Mouse (Mus musculus) retina, embryonic 14.5 days (tissue): ENCODE measurements around the gene Gdpgp1.
A peak's percentile ranks its signal among the peaks of the same experiment; 100 is the strongest.

Experiments used
- DNase-seq: peaks from one replicate; pipeline ENCODE4 v3.0.0-alpha.2; 2015; ENCODE audit warnings: low spot score

The Gdpgp1 gene

GRCm38 (mm10) chr7:80232489-80233029 lies at the start of gene Gdpgp1, which contains the start of gene Cib1:
Gene Gdpgp1, plus strand, starts transcription at chr7:80232865.
Gene Cib1, minus strand, starts transcription at chr7:80232813.
- DNase-seq = peak; percentile 98

- DNase-seq = no peak
These were observed 49.2 kb upstream of the Gdpgp1 start for GRCm38 (mm10) chr7:80183466-80183865.

GRCm38 (mm10) chr7:80183969-80184368 lies 48.7 kb upstream of the Gdpgp1 start:
- DNase-seq = no peak

- DNase-seq = no peak
These were observed 48.1 kb upstream of the Gdpgp1 start for GRCm38 (mm10) chr7:80184551-80184950.

- DNase-seq = no peak
These were observed 47.7 kb upstream of the Gdpgp1 start for GRCm38 (mm10) chr7:80184968-80185367.

- no peak for DNase-seq
These were observed 46.6 kb upstream of the Gdpgp1 start for GRCm38 (mm10) chr7:80186021-80186420.

- peak; percentile 93 for DNase-seq
These were observed 46.0 kb upstream of the Gdpgp1 start, which contains the start of gene Sema4b for GRCm38 (mm10) chr7:80186531-80187296. Gene Sema4b, plus strand, starts transcription at chr7:80186841.

GRCm38 (mm10) chr7:80187501-80187900 lies 45.2 kb upstream of the Gdpgp1 start:
- DNase-seq = no peak

- no peak for DNase-seq
These were observed 44.0 kb upstream of the Gdpgp1 start for GRCm38 (mm10) chr7:80188579-80189125.

GRCm38 (mm10) chr7:80189147-80189933 lies 43.3 kb upstream of the Gdpgp1 start:
- DNase-seq = no peak

GRCm38 (mm10) chr7:80191455-80191854 lies 41.2 kb upstream of the Gdpgp1 start:
- no peak for DNase-seq

GRCm38 (mm10) chr7:80192226-80193061 lies 40.2 kb upstream of the Gdpgp1 start:
- peak; percentile 90 for DNase-seq

- DNase-seq = no peak
These were observed 38.5 kb upstream of the Gdpgp1 start for GRCm38 (mm10) chr7:80193941-80194739.

- no peak for DNase-seq
These were observed 37.5 kb upstream of the Gdpgp1 start for GRCm38 (mm10) chr7:80195146-80195545.

GRCm38 (mm10) chr7:80195576-80196263 lies 36.9 kb upstream of the Gdpgp1 start:
- DNase-seq = no peak

GRCm38 (mm10) chr7:80197371-80197770 lies 35.3 kb upstream of the Gdpgp1 start:
- DNase-seq = peak; percentile 30

GRCm38 (mm10) chr7:80197941-80198778 lies 34.5 kb upstream of the Gdpgp1 start:
- DNase-seq = peak; percentile 85

- no peak for DNase-seq
These were observed 33.8 kb upstream of the Gdpgp1 start for GRCm38 (mm10) chr7:80198863-80199262.

- no peak for DNase-seq
These were observed 33.4 kb upstream of the Gdpgp1 start for GRCm38 (mm10) chr7:80199286-80199685.
